Mouse (Mus musculus): ENCODE measurements around the gene Mrps27. TPM values are rescaled to one million over a fixed set of nuclear protein-coding genes. Genes with fewer than 3 reads are reported as not detected.

The Mrps27 gene
- polyA plus RNA-seq, 1 experiment, result 10.3 TPM

DNA sequence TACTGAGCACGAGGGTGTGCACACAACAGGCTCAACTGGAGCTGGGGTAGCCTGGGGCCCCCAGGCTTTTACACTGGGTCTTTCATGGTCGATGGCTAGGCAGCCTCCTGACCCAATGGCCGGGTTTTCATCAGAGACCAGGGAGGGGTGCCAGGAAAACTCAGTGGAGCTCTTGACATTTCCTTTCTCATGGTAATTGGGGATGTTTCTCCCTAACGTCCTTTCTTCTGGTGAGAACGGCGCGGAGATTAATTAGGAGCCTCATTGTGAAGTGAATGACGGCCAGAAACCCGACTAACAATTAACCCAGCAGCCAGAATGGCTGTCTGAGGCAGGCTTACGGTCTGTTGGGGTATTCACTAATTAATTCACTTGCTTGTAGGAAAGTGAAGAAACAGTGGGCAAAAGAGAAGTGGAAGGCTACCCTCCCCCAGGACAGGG lies 99.9 kb downstream of the Mrps27 start:
- no peak for TF ChIP-seq CTCF (IDR thresholded peaks at IDR 0.05; ENCODE audit: low read depth, low read length)
- TF ChIP-seq POLR2A (IDR thresholded peaks at IDR 0.05; ENCODE audit: borderline replicate concordance, low read depth, low read length), result no peak
- H3K4me1 ChIP-seq (ENCODE audit: control insufficient read depth, insufficient read depth, low read length), result no peaks in the 10 kb centered on the region
- H3K4me3 ChIP-seq (ENCODE audit: insufficient read depth, low read length), result no peak overlapping the region
- H3K27ac ChIP-seq (ENCODE audit: insufficient read depth, low read depth, low read length), result no peak overlapping the region

DNA sequence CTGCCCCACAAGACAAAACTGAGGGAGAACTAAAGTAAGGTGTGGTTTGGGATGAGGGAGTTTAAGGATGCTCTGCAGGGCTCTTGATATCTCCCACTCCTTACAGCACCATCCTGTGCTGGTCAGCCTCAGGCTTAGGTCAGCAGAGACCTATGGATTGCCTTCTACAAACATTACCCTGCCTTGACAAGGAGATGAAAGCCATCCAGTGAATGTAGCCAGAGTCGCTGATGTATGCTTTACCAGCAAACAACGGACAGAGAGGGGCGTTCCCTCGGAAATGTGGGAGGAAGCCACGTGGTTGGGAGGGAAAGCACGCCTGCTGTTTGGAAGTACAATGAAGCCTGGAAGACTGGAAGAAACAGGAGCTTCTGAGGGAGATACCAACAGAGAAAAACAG lies 100.3 kb downstream of the Mrps27 start:
- no peak overlapping the region for H3K4me3 ChIP-seq (ENCODE audit: insufficient read depth, low read length)
- no peaks in the 10 kb centered on the region for H3K4me1 ChIP-seq (ENCODE audit: control insufficient read depth, insufficient read depth, low read length)
- no peak overlapping the region for H3K27ac ChIP-seq (ENCODE audit: insufficient read depth, low read depth, low read length)
- TF ChIP-seq POLR2A (IDR thresholded peaks at IDR 0.05; ENCODE audit: borderline replicate concordance, low read depth, low read length), result no peak
- no peak for TF ChIP-seq CTCF (IDR thresholded peaks at IDR 0.05; ENCODE audit: low read depth, low read length)

DNA sequence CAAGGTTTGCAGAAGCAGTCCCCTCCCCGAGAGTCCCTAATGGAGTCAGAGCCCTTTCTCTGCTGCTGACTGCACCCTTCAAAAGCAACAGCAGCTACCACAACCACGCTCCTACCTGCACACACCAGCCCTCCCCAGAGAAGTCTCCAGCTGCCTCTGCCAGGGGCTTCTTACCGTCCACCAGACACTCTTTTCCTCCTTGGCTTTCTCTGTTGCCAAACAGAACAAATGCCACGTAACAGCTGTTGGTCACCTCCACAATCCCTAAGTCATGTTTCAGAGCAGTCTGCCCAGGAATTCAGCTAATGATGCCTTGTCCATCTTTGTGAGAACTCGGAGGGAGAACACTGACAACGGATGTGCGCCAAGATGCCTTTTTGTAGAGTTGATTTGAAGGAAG lies 102.4 kb downstream of the Mrps27 start:
- no peak for TF ChIP-seq CTCF (IDR thresholded peaks at IDR 0.05; ENCODE audit: low read depth, low read length)
- no peak for TF ChIP-seq POLR2A (IDR thresholded peaks at IDR 0.05; ENCODE audit: borderline replicate concordance, low read depth, low read length)
- H3K27ac ChIP-seq (ENCODE audit: insufficient read depth, low read depth, low read length), result no peak overlapping the region
- H3K4me1 ChIP-seq (ENCODE audit: control insufficient read depth, insufficient read depth, low read length), result no peaks in the 10 kb centered on the region
- H3K4me3 ChIP-seq (ENCODE audit: insufficient read depth, low read length), result no peak overlapping the region

DNA sequence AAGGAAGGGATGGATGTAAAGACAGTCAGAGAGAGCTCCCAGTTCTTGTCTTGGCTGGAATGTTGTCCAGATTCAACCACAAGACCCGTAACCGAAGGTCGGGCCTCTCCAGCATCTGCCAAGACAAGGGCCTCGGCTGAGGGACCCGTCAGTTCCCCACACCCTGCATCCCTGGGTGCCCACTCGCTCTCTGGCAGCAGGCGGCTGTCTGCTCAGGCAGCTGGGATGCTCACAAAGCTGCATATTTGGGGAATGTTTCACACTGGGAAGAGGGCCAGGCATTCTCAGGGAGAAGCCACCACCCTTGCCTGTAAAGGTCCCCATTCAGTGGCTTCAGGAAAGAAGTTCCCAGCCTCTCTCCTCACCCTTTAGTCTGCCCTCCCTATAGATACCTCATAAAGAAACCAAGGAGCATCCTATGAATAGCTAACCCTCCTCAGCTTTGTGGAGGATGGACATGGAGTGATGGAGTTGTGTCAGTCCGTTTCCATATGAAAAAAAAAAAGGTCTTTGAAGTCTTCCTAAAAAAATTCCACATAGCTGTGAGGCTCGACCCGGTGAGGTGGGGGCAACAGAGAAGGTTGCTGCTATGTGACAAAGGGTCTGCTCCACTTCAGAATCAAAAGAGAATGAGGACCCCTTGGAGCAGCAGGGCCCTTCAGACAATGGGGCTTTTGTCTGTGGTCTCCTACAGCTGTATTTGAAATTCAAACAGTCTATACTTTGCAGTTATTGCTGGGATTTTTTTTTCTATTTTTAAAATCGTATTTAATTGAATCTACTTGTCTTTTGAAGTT lies 103.0 kb downstream of the Mrps27 start:
- Histone ChIP-seq H3K4me3 (ENCODE audit: insufficient read depth, low read length) (no peak overlapping the region), H3K27ac (ENCODE audit: insufficient read depth, low read depth, low read length) (no peak overlapping the region), H3K4me1 (ENCODE audit: control insufficient read depth, insufficient read depth, low read length) (no peaks in the 10 kb centered on the region)
- TF ChIP-seq POLR2A (IDR thresholded peaks at IDR 0.05; ENCODE audit: borderline replicate concordance, low read depth, low read length) (no peak), CTCF (IDR thresholded peaks at IDR 0.05; ENCODE audit: low read depth, low read length) (no peak)

DNA sequence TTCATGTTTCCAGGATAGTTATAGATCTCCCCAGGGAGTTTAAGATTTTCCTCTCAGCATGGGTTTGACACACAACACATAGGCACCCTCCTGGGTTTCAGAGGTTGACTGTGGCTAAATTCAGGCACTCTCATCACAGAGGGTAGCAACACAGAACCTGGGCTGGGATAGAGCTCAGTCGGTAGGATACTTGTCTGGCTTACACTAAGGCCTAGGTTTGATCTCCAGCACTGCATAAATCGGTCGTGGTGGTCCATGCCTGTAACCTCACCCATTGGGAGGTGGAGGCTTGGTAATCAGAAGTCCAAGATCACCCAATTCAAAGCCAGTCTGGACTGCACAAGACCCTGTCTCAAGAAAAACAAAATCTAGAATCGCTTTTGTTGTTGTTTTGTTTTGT lies 103.7 kb downstream of the Mrps27 start:
- Histone ChIP-seq H3K4me1 (ENCODE audit: control insufficient read depth, insufficient read depth, low read length) (no peaks in the 10 kb centered on the region), H3K27ac (ENCODE audit: insufficient read depth, low read depth, low read length) (no peak overlapping the region), H3K4me3 (ENCODE audit: insufficient read depth, low read length) (no peak overlapping the region)
- no peak for TF ChIP-seq POLR2A (IDR thresholded peaks at IDR 0.05; ENCODE audit: borderline replicate concordance, low read depth, low read length)
- no peak for TF ChIP-seq CTCF (IDR thresholded peaks at IDR 0.05; ENCODE audit: low read depth, low read length)

DNA sequence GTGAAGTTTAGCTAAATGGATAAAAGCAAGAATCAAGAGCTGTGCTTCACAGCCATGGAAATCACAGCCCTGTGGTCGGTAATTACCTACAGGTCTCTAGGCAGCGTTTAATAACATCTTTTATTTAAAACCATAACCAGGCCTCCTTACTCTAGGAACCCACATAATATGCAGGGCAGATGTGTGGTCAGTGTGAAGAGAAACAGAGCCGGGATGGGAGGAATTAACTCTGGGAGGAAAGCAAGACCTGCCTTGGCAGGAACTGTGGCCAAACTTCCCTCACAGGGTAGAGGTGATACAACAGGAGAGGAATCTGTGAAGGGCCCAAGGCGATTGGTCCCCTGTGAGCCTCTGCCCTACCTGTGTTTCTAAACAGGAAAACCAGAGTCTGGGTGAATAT lies 105.0 kb downstream of the Mrps27 start:
- Histone ChIP-seq H3K4me3 (ENCODE audit: insufficient read depth, low read length) (no peak overlapping the region), H3K27ac (ENCODE audit: insufficient read depth, low read depth, low read length) (no peak overlapping the region), H3K4me1 (ENCODE audit: control insufficient read depth, insufficient read depth, low read length) (no peaks in the 10 kb centered on the region)
- TF ChIP-seq POLR2A (IDR thresholded peaks at IDR 0.05; ENCODE audit: borderline replicate concordance, low read depth, low read length) (no peak), CTCF (IDR thresholded peaks at IDR 0.05; ENCODE audit: low read depth, low read length) (no peak)

DNA sequence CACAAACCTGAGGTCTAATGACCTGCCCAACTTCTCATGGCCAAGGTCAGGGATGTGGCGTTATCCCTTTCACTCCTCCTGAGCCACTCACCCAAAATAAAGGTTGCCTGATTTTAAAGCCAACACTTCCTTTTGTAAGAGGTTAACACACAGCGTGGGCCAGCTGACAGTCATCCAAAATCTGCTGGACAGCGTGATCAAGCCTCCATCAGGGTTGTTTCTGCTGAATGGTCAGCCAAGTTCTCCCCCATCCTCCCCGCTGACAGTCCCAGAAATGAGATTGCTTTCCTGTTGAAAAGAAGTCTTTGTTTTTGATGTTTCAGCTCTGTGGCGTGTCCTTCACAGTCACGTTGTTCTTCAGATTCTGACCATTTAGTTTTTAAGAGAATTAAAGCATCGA lies 106.2 kb downstream of the Mrps27 start:
- no peak for TF ChIP-seq POLR2A (IDR thresholded peaks at IDR 0.05; ENCODE audit: borderline replicate concordance, low read depth, low read length)
- TF ChIP-seq CTCF (IDR thresholded peaks at IDR 0.05; ENCODE audit: low read depth, low read length), result no peak
- Histone ChIP-seq H3K4me1 (ENCODE audit: control insufficient read depth, insufficient read depth, low read length) (no peaks in the 10 kb centered on the region), H3K27ac (ENCODE audit: insufficient read depth, low read depth, low read length) (no peak overlapping the region), H3K4me3 (ENCODE audit: insufficient read depth, low read length) (no peak overlapping the region)

DNA sequence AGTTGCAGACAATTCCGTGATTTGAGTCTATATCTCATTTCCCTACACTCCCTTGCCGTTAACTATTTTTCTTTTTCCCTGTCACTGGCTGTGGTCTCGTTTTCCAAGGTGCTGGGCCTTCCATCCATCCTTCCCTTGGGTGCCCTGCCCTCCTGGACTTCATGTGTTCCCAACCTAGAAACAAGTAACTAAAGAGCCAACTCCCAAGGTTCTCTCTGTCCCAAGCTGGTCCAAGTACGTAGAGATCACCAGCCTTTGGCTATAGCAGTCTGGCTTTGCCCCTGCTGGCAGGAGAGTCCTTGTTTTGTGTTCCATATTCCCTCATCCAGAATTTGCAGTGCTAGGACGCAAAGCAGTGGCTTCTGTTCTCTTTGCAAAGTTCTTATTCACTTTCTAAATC lies 106.7 kb downstream of the Mrps27 start:
- H3K4me3 ChIP-seq (ENCODE audit: insufficient read depth, low read length), result no peak overlapping the region
- no peak for TF ChIP-seq CTCF (IDR thresholded peaks at IDR 0.05; ENCODE audit: low read depth, low read length)
- no peak for TF ChIP-seq POLR2A (IDR thresholded peaks at IDR 0.05; ENCODE audit: borderline replicate concordance, low read depth, low read length)
- no peaks in the 10 kb centered on the region for H3K4me1 ChIP-seq (ENCODE audit: control insufficient read depth, insufficient read depth, low read length)
- H3K27ac ChIP-seq (ENCODE audit: insufficient read depth, low read depth, low read length), result no peak overlapping the region

DNA sequence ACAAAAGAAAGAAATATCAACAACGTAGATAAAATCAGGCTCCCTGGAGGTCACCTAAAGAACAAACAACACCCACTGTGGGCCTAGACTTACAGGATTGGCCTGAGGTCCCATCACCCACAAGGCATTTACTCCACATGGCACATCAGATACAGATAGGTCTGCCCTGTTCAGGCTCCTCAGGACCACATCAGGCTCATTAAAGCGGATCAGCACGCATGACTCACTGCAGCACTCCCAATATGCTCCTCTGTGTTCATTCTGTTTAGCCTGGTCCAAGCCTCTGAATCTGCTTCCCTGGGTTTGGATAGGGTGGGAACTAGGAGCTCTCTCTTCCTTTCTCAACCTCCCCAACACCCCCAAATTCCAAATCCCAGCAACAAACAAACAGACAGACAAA lies 107.9 kb downstream of the Mrps27 start:
- Histone ChIP-seq H3K4me1 (ENCODE audit: control insufficient read depth, insufficient read depth, low read length) (no peaks in the 10 kb centered on the region), H3K27ac (ENCODE audit: insufficient read depth, low read depth, low read length) (no peak overlapping the region), H3K4me3 (ENCODE audit: insufficient read depth, low read length) (no peak overlapping the region)
- TF ChIP-seq POLR2A (IDR thresholded peaks at IDR 0.05; ENCODE audit: borderline replicate concordance, low read depth, low read length) (no peak), CTCF (IDR thresholded peaks at IDR 0.05; ENCODE audit: low read depth, low read length) (no peak)

DNA sequence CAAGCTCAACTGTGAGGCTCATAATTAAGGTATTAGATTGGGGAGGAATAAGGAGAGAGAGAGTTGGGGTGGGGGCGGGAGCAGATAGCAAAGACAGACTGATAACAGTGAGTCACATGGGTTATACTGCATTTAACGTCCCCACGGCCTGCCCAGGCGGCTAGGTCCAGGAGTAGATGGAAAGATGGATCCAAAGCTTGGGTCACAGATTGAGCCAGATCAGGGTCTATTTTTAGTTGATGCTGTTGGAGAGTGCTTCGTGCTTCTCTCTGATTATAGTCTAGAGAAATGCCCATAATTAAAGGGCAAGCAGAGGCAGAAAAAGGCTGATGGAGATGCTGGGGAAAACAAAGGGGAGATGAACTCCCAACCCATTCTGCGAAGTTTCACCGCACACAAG lies 110.4 kb downstream of the Mrps27 start:
- Histone ChIP-seq H3K4me3 (ENCODE audit: insufficient read depth, low read length) (no peak overlapping the region), H3K4me1 (ENCODE audit: control insufficient read depth, insufficient read depth, low read length) (no peaks in the 10 kb centered on the region), H3K27ac (ENCODE audit: insufficient read depth, low read depth, low read length) (no peak overlapping the region)
- TF ChIP-seq CTCF (IDR thresholded peaks at IDR 0.05; ENCODE audit: low read depth, low read length) (no peak), POLR2A (IDR thresholded peaks at IDR 0.05; ENCODE audit: borderline replicate concordance, low read depth, low read length) (no peak)
